Mouse (Mus musculus) lung, embryonic 16.5 days (tissue): ENCODE measurements around the gene Dnajc12. TPM values are rescaled to one million over a fixed set of nuclear protein-coding genes. Genes with fewer than 3 reads are reported as not detected.
"Not testable (repeated sequence)": the region's sequence is repeated elsewhere in the genome, so short reads cannot be mapped to it uniquely, and the experiment has no call there.

Source experiments
- ATAC-seq: fragments of 200-750 bp; cut with Nextera tagmentation; 2 replicates; pipeline ENCODE4 v1.8.0; 2017; ENCODE audit warnings: low read depth, mild to moderate bottlenecking, moderate library complexity
- H3K27ac ChIP-seq: fragments of 300-500 bp; sonication (generic); 2 replicates; pipeline ENCODE4 v1.5.1; 2014; ENCODE audit warnings: mild to moderate bottlenecking, control low read depth, low read length
- H3K27me3 ChIP-seq: fragments of 300-500 bp; sonication (generic); 2 replicates; pipeline ENCODE4 v1.6.1; 2014; ENCODE audit warnings: low read depth, low read length, mixed read lengths; ENCODE audit not compliant: control insufficient read depth, insufficient read depth
- H3K36me3 ChIP-seq: fragments of 300-500 bp; sonication (generic); 2 replicates; pipeline ENCODE4 v1.6.1; 2014; ENCODE audit warnings: low read length; ENCODE audit not compliant: control insufficient read depth, insufficient read depth
- H3K4me1 ChIP-seq: fragments of 300-500 bp; sonication (generic); replicated peaks from 2 replicates; pipeline ENCODE4 v1.6.1; 2014; ENCODE audit warnings: low read length, mixed read lengths; ENCODE audit not compliant: control insufficient read depth, insufficient read depth
- H3K4me2 ChIP-seq: fragments of 300-500 bp; sonication (generic); 2 replicates; pipeline ENCODE4 v1.6.1; 2014; ENCODE audit warnings: low read depth, low read length, control low read depth
- H3K4me3 ChIP-seq: fragments of 300-500 bp; sonication (generic); 2 replicates; pipeline ENCODE4 v1.5.1; 2014; ENCODE audit warnings: mild to moderate bottlenecking, low read length, control low read depth
- H3K9ac ChIP-seq: fragments of 300-500 bp; sonication (generic); 2 replicates; pipeline ENCODE4 v1.6.1; 2014; ENCODE audit warnings: low read length, control low read depth
- H3K9me3 ChIP-seq: fragments of 300-500 bp; sonication (generic); 2 replicates; pipeline ENCODE4 v1.6.1; 2016; ENCODE audit warnings: low read length; ENCODE audit not compliant: control insufficient read depth
- WGBS: fragments of 180-500 bp; shearing (Covaris S2); extraction: QIAGEN DNeasy Blood & Tissue Kit; methylation state at CpG from one replicate; pipeline ENCODE4 v1.1.7; 2014; 5-methylcytosine and 5-hydroxymethylcytosine counted together
- polyA plus RNA-seq: library from polyadenylated mRNA; unstranded; fragments of >200 nt; fragmentation: Nextera tagmentation; extraction: Ambion mirVana; gene quantifications from 2 replicates; pipeline ENCODE4 v1.2.1, GENCODE M21; 2015

Dnajc12 gene
- polyA plus RNA-seq, 1 experiment from 2014 or later: 11.8 TPM

DNA sequence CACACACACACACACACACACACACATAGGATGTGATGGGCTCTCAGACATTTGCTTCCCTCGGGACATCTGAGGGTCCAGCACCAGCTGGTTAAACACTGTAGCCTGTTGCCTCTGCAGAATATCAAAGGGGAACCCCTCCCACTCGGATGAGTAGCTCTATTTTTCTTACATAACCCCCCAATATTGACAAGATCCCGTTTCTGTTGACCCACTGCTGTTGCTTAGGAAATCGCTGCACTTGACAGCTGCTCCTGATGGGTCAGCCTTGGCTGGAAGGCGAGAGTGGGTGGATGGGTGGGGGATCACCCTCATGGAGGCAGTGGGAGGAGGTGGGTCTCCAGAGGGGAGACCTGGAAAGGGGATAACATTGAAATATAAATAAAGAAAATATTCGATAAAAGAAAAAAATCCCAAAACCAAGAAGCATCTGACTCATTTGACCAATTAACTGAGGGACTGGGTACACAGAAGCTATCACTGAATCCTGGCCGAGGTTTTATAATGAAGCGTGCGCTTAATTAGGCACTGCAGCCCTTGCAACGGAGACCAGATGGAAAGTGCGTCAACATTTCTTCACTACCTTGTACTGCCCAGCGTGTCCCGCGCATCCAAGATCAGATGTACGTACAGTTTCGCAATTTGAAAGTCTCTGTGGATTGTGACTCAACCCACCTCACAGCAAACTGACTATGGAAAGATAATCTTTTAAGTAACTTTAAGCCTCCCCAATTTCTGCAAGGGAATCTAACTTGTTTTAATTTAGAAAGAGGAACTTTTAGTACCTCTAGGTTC is 28.1 kb downstream of the Dnajc12 start:
- Histone ChIP-seq H3K4me2 (no peak overlapping the region), H3K4me1 (no peaks in the 10 kb centered on the region; the same call in 1 of the 2 replicates), H3K9me3 (no peaks in the 10 kb centered on the region), H3K36me3 (no peaks in the 10 kb centered on the region), H3K9ac (no peak overlapping the region), H3K27me3 (no peaks in the 10 kb centered on the region), H3K27ac (no peak overlapping the region), H3K4me3 (no peak overlapping the region)
- ATAC-seq: no peak
- 51% methylated on average over 16 of the region's 16 CpGs for WGBS

DNA sequence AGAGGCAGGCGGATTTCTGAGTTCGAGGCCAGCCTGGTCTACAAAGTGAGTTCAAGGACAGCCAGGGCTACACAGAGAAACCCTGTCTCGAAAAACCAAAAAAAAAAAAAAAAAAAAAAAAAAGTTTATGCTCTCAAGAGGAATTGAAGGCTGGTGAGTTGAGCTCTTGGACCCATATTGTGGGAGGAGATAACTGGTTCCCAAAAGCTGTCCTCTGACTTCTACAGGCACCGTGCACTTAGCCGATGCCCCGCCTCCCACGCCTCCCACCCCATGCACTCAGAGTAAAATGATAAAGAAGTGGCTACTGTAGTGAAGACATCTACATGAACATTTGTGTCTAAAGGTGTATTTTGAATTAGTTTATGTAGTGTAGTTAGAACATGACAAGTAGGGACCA is 29.4 kb downstream of the Dnajc12 start:
- 86% methylated on average over 6 of the region's 7 CpGs for WGBS

DNA sequence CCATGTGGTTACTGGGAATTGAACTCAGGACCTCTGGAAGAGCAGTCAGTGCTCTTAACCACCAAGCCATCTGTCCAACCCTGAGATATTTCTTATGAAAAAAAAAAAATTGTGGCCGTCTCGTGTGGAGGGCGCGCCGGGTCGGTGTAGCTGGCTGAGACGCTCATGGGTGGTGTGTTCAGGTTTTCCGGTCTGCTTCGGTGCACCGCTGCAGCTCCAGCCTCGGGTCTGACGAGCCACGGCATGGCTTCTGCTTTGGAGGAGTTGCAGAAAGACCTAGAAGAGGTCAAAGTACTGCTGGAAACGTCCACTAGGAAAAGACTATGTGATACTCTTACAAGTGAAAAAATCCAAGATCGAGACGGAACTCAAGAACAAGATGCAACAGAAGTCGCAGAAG is 30.5 kb downstream of the Dnajc12 start:
- no peaks in the 10 kb centered on the region for H3K9me3 ChIP-seq
- H3K27me3 ChIP-seq: no peaks in the 10 kb centered on the region
- H3K36me3 ChIP-seq: no peaks in the 10 kb centered on the region
- no peak overlapping the region for H3K4me2 ChIP-seq
- peaks cover 6% of the 10 kb centered on the region; the same call in 1 of the 2 replicates for H3K4me1 ChIP-seq
- ATAC-seq: no peak
- no peak overlapping the region for H3K27ac ChIP-seq
- H3K9ac ChIP-seq: no peak overlapping the region
- no peak overlapping the region for H3K4me3 ChIP-seq
- WGBS: 87% methylated on average over 17 of the region's 17 CpGs

More for the DNA sequence above, 29.4 kb downstream of the Dnajc12 start:
- H3K4me1 ChIP-seq, H3K9ac ChIP-seq, H3K27ac ChIP-seq, ATAC-seq, H3K4me2 ChIP-seq, H3K36me3 ChIP-seq, H3K27me3 ChIP-seq, H3K9me3 ChIP-seq, H3K4me3 ChIP-seq: not testable (repeated sequence)

DNA sequence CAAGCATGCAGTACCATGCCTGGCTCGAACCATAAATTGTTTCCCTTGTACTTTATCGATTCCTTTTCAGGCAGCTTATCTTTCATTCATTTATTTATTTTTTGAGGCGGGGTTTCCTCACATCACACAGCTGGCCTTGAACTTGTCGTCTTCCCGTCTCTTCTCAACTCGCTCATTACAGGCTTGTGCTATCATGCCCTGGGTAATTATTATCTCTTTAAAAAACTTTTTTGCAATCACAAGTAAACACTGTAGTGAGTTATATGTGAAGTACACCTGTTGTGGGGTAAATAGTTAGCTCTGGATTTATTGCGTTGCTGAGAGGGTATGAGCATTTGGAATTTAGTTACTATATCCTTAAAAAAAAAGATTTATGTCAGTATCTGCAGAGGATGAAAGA is 33.0 kb downstream of the Dnajc12 start:
- Histone ChIP-seq H3K27ac (no peak overlapping the region), H3K9ac (no peak overlapping the region), H3K27me3 (no peaks in the 10 kb centered on the region), H3K4me3 (no peak overlapping the region), H3K9me3 (no peaks in the 10 kb centered on the region), H3K4me1 (peaks cover 6% of the 10 kb centered on the region; the same call in 1 of the 2 replicates), H3K36me3 (no peaks in the 10 kb centered on the region), H3K4me2 (no peak overlapping the region)
- 31% methylated on average over 7 of the region's 7 CpGs for WGBS
- ATAC-seq: 0 out of 2 replicates have a peak, but pooled peaks have one; percentile 7

DNA sequence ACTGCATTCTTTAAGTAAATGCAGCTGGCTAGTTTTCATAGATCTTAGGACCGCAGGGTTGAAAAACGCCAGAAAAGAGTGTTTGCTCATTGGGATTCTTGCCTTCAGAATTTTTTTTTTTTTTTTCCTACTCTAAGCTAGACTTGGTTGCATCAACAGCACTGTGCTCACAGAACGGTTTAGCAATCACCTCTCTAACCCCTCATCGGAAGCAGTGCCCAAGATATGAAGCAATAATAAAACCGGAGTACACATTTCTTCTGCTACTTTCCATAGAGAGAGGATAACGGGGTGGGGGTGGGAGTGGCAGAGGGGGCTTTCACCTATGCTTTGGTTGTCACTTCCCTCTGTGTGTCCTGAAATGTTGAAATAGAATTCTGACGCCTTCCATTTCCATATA is 33.6 kb downstream of the Dnajc12 start:
- Histone ChIP-seq H3K4me1 (peaks cover 6% of the 10 kb centered on the region; the same call in 1 of the 2 replicates), H3K27me3 (no peaks in the 10 kb centered on the region), H3K4me3 (peak overlapping the region; percentile 9; the same call in 1 of the 2 replicates), H3K9me3 (no peaks in the 10 kb centered on the region), H3K9ac (no peak overlapping the region), H3K27ac (peak overlapping the region; percentile 3; the same call in 1 of the 2 replicates), H3K36me3 (no peaks in the 10 kb centered on the region), H3K4me2 (peak overlapping the region; percentile 48)
- 31% methylated on average over 7 of the region's 7 CpGs for WGBS
- peak; percentile 56; the same call in 1 of the 2 replicates for ATAC-seq

DNA sequence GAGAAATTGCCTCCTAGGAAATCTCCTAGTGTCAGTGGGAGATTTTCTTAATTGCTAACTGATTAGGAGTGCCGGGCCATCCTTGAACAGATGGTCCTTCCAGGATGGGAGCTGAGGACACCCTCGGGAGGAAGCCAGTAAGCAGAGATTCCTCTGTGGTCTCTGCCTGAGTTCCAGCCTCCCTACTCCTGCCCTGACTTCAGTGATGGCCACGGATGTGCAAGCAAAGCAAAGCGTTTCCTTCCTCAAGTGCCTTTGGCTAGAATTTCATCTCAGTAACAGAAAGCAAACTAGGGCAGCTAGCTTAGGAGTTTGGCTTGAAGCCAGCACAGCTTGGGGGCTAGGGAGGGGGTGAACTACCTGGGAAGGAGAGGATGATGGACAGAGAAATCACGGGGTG is 34.8 kb downstream of the Dnajc12 start:
- 35% methylated on average over 5 of the region's 5 CpGs for WGBS
- no peak overlapping the region for H3K4me2 ChIP-seq
- H3K4me3 ChIP-seq: no peak overlapping the region
- no peak overlapping the region for H3K9ac ChIP-seq
- H3K4me1 ChIP-seq: peaks cover 6% of the 10 kb centered on the region; the same call in 1 of the 2 replicates
- no peaks in the 10 kb centered on the region for H3K9me3 ChIP-seq
- no peaks in the 10 kb centered on the region for H3K27me3 ChIP-seq
- no peak for ATAC-seq
- no peaks in the 10 kb centered on the region for H3K36me3 ChIP-seq
- H3K27ac ChIP-seq: no peak overlapping the region

DNA sequence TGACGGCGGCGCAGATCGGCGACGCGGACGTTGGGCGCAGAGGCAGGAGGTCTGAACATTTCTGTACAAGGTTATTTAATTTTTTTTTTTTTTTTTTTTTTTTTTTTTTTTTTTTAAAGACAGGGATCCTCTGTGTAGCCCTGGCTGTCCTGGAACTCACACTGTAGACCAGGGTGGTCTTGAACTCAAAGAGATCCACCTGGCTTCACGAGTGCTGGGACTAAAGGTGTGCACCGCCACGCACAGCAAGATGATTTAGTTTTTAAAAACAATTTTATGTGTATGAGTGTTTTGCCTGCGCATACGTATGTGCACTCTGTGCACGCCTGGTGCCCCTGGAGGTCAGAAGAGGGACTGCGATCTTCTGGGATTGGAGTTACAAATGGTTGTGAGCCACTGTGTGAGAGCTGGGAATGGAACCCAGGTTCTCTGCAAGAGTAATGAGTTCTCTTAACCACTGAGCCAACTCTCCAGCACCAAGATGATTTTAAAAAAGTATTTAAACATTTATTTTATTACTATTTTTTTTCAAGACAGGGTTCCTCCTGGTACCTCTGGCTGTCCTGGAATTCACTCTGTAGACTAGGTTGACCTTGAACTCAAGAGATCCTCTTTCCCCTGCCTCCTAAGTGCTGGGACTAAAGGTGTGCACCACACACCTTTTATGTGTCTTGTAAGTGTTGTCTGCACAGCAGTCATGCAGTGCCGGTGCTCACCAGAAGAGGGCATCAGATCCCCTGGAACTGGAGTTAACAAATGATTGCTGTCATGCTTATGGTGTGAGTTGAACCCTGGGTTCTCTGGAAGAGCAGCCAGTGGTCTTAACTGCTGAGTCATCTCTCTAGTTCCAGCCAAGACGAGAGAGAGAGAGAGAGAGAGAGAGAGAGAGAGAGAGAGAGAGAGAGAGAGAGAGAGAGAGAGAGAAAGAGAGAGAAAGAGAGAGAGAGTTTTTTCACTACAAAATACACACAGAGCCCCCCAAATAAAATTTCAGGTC is 39.8 kb downstream of the Dnajc12 start, which contains the start of gene Gm7075:
Gene Gm7075 (minus strand): TSS at position 51 of the 997 bp plus-strand sequence.
- Histone ChIP-seq H3K27me3 (no peaks in the 10 kb centered on the region), H3K4me3 (no peak within 1 kb of the TSS), H3K9me3 (no peaks in the 10 kb centered on the region), H3K9ac (no peak within 1 kb of the TSS), H3K4me2 (no peak within 1 kb of the TSS), H3K27ac (no peak within 1 kb of the TSS), H3K4me1 (no peaks in the 10 kb centered on the region), H3K36me3 (no peaks in the 10 kb centered on the region)
- no peak for ATAC-seq
- WGBS: 80% methylated on average over 18 of the region's 18 CpGs

DNA sequence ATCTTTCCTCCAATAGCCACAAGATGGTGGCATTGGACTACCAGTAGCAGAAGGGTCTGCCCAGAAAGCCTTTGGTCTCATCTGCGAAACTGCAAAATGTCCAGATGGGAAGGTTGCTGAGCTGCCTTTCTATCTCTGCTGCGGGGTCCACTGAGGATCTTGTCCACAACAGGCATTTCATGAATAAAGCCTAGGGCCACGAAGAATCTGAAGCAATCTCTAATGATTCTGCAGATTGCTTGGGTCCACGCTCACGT is 40.4 kb downstream of the Dnajc12 start:
- H3K9me3 ChIP-seq: no peaks in the 10 kb centered on the region
- no peaks in the 10 kb centered on the region for H3K4me1 ChIP-seq
- H3K27ac ChIP-seq: no peak overlapping the region
- no peaks in the 10 kb centered on the region for H3K27me3 ChIP-seq
- no peak overlapping the region for H3K4me3 ChIP-seq
- H3K36me3 ChIP-seq: no peaks in the 10 kb centered on the region
- ATAC-seq: no peak
- no peak overlapping the region for H3K9ac ChIP-seq
- WGBS: 85% methylated on average over 5 of the region's 5 CpGs
- H3K4me2 ChIP-seq: no peak overlapping the region
